Mouse (Mus musculus) limb, embryonic 14.5 days (tissue): ENCODE results near the gene Scin. TPM values are rescaled to one million over a fixed set of nuclear protein-coding genes. Genes with fewer than 3 reads are reported as not detected.

Experiments used
- ATAC-seq: fragments of 200-750 bp; cut with Nextera tagmentation; 2 replicates; pipeline ENCODE4 v1.8.0; 2017; ENCODE audit warnings: low read depth, moderate number of reproducible peaks, moderate TSS enrichment; ENCODE audit not compliant: low FRiP score
- DNase-seq: peaks from one replicate; pipeline ENCODE4 v3.0.0-alpha.2; 2015; ENCODE audit warnings: low spot score
- H3K27ac ChIP-seq: fragments of 300-500 bp; sonication (generic); replicated peaks from 2 replicates; pipeline ENCODE4 v1.5.1; 2014; ENCODE audit warnings: low read depth, mild to moderate bottlenecking, low read length, moderate library complexity, mixed read lengths
- H3K27me3 ChIP-seq: fragments of 300-500 bp; sonication (generic); 2 replicates; pipeline ENCODE4 v1.6.1; 2014; ENCODE audit warnings: low read length, mixed read lengths; ENCODE audit not compliant: control insufficient read depth, insufficient read depth
- H3K36me3 ChIP-seq: fragments of 300-500 bp; sonication (generic); 2 replicates; pipeline ENCODE4 v1.6.1; 2014; ENCODE audit warnings: mild to moderate bottlenecking, low read length, moderate library complexity, mixed read lengths; ENCODE audit not compliant: control insufficient read depth, insufficient read depth
- H3K4me1 ChIP-seq: fragments of 300-500 bp; sonication (generic); 2 replicates; pipeline ENCODE4 v1.6.1; 2014; ENCODE audit warnings: antibody characterized with exemption, low read length, mixed read lengths; ENCODE audit not compliant: control insufficient read depth, insufficient read depth
- H3K4me2 ChIP-seq: fragments of 300-500 bp; sonication (generic); replicated peaks from 2 replicates; pipeline ENCODE4 v1.6.1; 2014; ENCODE audit warnings: low read depth, mild to moderate bottlenecking, low read length, moderate library complexity; ENCODE audit not compliant: severe bottlenecking
- H3K4me3 ChIP-seq: fragments of 300-500 bp; sonication (generic); replicated peaks from 2 replicates; pipeline ENCODE4 v1.5.1; 2014; ENCODE audit warnings: low read length
- H3K9ac ChIP-seq: fragments of 300-500 bp; sonication (generic); 2 replicates; pipeline ENCODE4 v1.6.1; 2014; ENCODE audit warnings: mild to moderate bottlenecking, low read depth, low read length, moderate library complexity; ENCODE audit not compliant: severe bottlenecking
- H3K9me3 ChIP-seq: fragments of 300-500 bp; sonication (generic); 2 replicates; pipeline ENCODE4 v1.6.1; 2016; ENCODE audit warnings: low read length; ENCODE audit not compliant: control insufficient read depth
- POLR2A ChIP-seq: fragments of 200-500 bp; IDR thresholded peaks from 2 replicates; pipeline ENCODE4 v1.8.0; 2012; ENCODE audit warnings: inconsistent platforms, mild to moderate bottlenecking, moderate library complexity, borderline replicate concordance; ENCODE audit not compliant: insufficient read depth, insufficient read length; ENCODE audit errors: extremely low read depth
- WGBS: fragments of 180-500 bp; shearing (Covaris S2); extraction: QIAGEN DNeasy Blood & Tissue Kit; methylation state at CpG from one replicate; pipeline ENCODE4 v1.1.7; 2014; 5-methylcytosine and 5-hydroxymethylcytosine counted together
- polyA plus RNA-seq, 2 experiments: library from polyadenylated mRNA; depleted of rRNA in 1 of 2; stranded (reverse) in 1 of 2; unstranded in 1 of 2; fragments of >200 nt; fragmentation: Nextera tagmentation in 1 of 2; extraction: Ambion mirVana in 1 of 2; gene quantifications; 2 replicates each; pipeline versions ENCODE4 v1.2.1 to v1.2.3; 2012 to 2014

The Scin gene
- polyA plus RNA-seq, 2 experiments, result 6.2 to 11.5 TPM

- Histone ChIP-seq H3K4me1 (no peaks in the 10 kb centered on the region), H3K36me3 (no peaks in the 10 kb centered on the region), H3K27ac (no peak overlapping the region), H3K9ac (no peak overlapping the region), H3K4me3 (no peak overlapping the region), H3K4me2 (no peak overlapping the region), H3K27me3 (no peaks in the 10 kb centered on the region), H3K9me3 (no peaks in the 10 kb centered on the region)
- ATAC-seq (no peak), DNase-seq (no peak)
- 88% methylated on average over 6 of the region's 6 CpGs for WGBS
- no peak for TF ChIP-seq POLR2A
Observed at GRCm38 (mm10) chr12:40117045-40117444, 17.0 kb downstream of the Scin start.

- ATAC-seq (no peak), DNase-seq (no peak)
- no peak overlapping the region for H3K4me2 ChIP-seq
- WGBS, result 83% methylated on average over 5 of the region's 5 CpGs
- H3K4me3 ChIP-seq, result no peak overlapping the region
- TF ChIP-seq POLR2A, result no peak
- no peaks in the 10 kb centered on the region for H3K4me1 ChIP-seq
- H3K36me3 ChIP-seq, result no peaks in the 10 kb centered on the region
- no peaks in the 10 kb centered on the region for H3K9me3 ChIP-seq
- H3K27me3 ChIP-seq, result no peaks in the 10 kb centered on the region
- no peak overlapping the region for H3K9ac ChIP-seq
- H3K27ac ChIP-seq, result no peak overlapping the region
Observed at GRCm38 (mm10) chr12:40116214-40116613, 17.8 kb downstream of the Scin start.

- Histone ChIP-seq H3K4me2 (no peak overlapping the region), H3K27me3 (no peaks in the 10 kb centered on the region), H3K4me3 (no peak overlapping the region), H3K36me3 (no peaks in the 10 kb centered on the region), H3K4me1 (no peaks in the 10 kb centered on the region), H3K9me3 (no peaks in the 10 kb centered on the region), H3K9ac (no peak overlapping the region), H3K27ac (no peak overlapping the region)
- DNase-seq, result no peak
- ATAC-seq, result no peak
- 87% methylated on average over 4 of the region's 4 CpGs for WGBS
- no peak for TF ChIP-seq POLR2A
Observed at GRCm38 (mm10) chr12:40114883-40115282, 19.1 kb downstream of the Scin start.

- WGBS, result 83% methylated on average over 3 of the region's 3 CpGs
- H3K36me3 ChIP-seq, result no peaks in the 10 kb centered on the region
- ATAC-seq (no peak), DNase-seq (no peak)
- H3K9ac ChIP-seq, result no peak overlapping the region
- no peak for TF ChIP-seq POLR2A
- H3K9me3 ChIP-seq, result no peaks in the 10 kb centered on the region
- no peak overlapping the region for H3K4me3 ChIP-seq
- H3K4me2 ChIP-seq, result no peak overlapping the region
- no peak overlapping the region for H3K27ac ChIP-seq
- no peaks in the 10 kb centered on the region for H3K27me3 ChIP-seq
- H3K4me1 ChIP-seq, result no peaks in the 10 kb centered on the region
Observed at GRCm38 (mm10) chr12:40114020-40114419, 20.0 kb downstream of the Scin start.

- Histone ChIP-seq H3K9me3 (no peaks in the 10 kb centered on the region), H3K4me2 (no peak overlapping the region), H3K27ac (peak overlapping the region; percentile 33; the same call in 1 of the 2 replicates), H3K36me3 (no peaks in the 10 kb centered on the region), H3K4me1 (no peaks in the 10 kb centered on the region), H3K9ac (no peak overlapping the region), H3K27me3 (no peaks in the 10 kb centered on the region), H3K4me3 (no peak overlapping the region)
- WGBS, result 76% methylated on average over 2 of the region's 2 CpGs
- no peak for TF ChIP-seq POLR2A
- DNase-seq, result no peak
- no peak for ATAC-seq
Observed at GRCm38 (mm10) chr12:40113605-40114004, 20.4 kb downstream of the Scin start.

GRCm38 (mm10) chr12:40109227-40109626, 24.8 kb downstream of the Scin start:
- H3K36me3 ChIP-seq, result no peaks in the 10 kb centered on the region
- no peak overlapping the region for H3K4me2 ChIP-seq
- no peak overlapping the region for H3K9ac ChIP-seq
- H3K4me1 ChIP-seq, result no peaks in the 10 kb centered on the region
- ATAC-seq (no peak), DNase-seq (no peak)
- no peaks in the 10 kb centered on the region for H3K27me3 ChIP-seq
- H3K4me3 ChIP-seq, result no peak overlapping the region
- no peak overlapping the region for H3K27ac ChIP-seq
- 74% methylated on average over 1 of the region's 1 CpGs for WGBS
- no peaks in the 10 kb centered on the region for H3K9me3 ChIP-seq
- TF ChIP-seq POLR2A, result no peak
